Mouse (Mus musculus) gastrocnemius, adult 2 months (tissue): ENCODE data around the gene Pex26. TPM values are rescaled to one million over a fixed set of nuclear protein-coding genes. Genes with fewer than 3 reads are reported as not detected.

ENCODE experiments used
- DNase-seq: peaks from one replicate; pipeline ENCODE4 v3.0.0; 2022
- H3K27ac ChIP-seq: fragments of 200-600 bp; 2 replicates; pipeline ENCODE4 v1.8.1; 2022; ENCODE audit warnings: mild to moderate bottlenecking
- H3K4me3 ChIP-seq: fragments of 200-600 bp; 2 replicates; pipeline ENCODE4 v1.8.1; 2022; ENCODE audit warnings: mild to moderate bottlenecking, moderate library complexity
- CTCF ChIP-seq: fragments of 200-600 bp; IDR thresholded peaks from 2 replicates; pipeline ENCODE4 v1.8.1; 2022; ENCODE audit warnings: antibody characterized with exemption, mild to moderate bottlenecking, moderate library complexity
- intact Hi-C: fragments of 180-260 bp; cut with DNase I; formaldehyde crosslinking; loops from one replicate; pipeline ENCODE4 v1.15.1; 2025
- total RNA-seq, 2 experiments: library from RNA; stranded (reverse); gene quantifications; 2 replicates each; pipeline ENCODE4 v1.2.3; 2021

The Pex26 gene
- total RNA-seq, 2 experiments from 2014 or later = 3.5 to 3.8 TPM

- Histone ChIP-seq H3K27ac (no peak overlapping the region), H3K4me3 (no peak overlapping the region)
- intact Hi-C loops = no loop called here
- TF ChIP-seq CTCF = no peak
- DNase-seq = no peak
Observed at GRCm38 (mm10) chr6:121174761-121175160, 8.7 kb upstream of the Pex26 start.

- H3K27ac ChIP-seq = no peak overlapping the region
- no peak overlapping the region for H3K4me3 ChIP-seq
- TF ChIP-seq CTCF = no peak
- DNase-seq = no peak
- intact Hi-C loops = no loop called here
Observed at GRCm38 (mm10) chr6:121176011-121176730, 7.3 kb upstream of the Pex26 start.

GRCm38 (mm10) chr6:121176731-121177098 is 6.8 kb upstream of the Pex26 start:
- H3K27ac ChIP-seq = peak overlapping the region; percentile 28; the same call in 1 of the 2 replicates
- TF ChIP-seq CTCF = no peak
- no peak overlapping the region for H3K4me3 ChIP-seq
- no peak for DNase-seq
- intact Hi-C loops = no loop called here

- Histone ChIP-seq H3K4me3 (no peak overlapping the region), H3K27ac (peak overlapping the region; percentile 28; the same call in 1 of the 2 replicates)
- intact Hi-C loops = no loop called here
- no peak for TF ChIP-seq CTCF
- DNase-seq = peak; percentile 35
Observed at GRCm38 (mm10) chr6:121177118-121177708, 6.3 kb upstream of the Pex26 start.

GRCm38 (mm10) chr6:121178700-121179358 is 4.6 kb upstream of the Pex26 start:
- DNase-seq = no peak
- intact Hi-C loops = loop anchor here (1.0 to 2.0 kb wide), 3 partner anchors 49 to 280 kb away; partner anchors contain the start of gene Mical3
- no peak overlapping the region for H3K4me3 ChIP-seq
- TF ChIP-seq CTCF = peak; percentile 81
- H3K27ac ChIP-seq = peak overlapping the region; percentile 51

GRCm38 (mm10) chr6:121179846-121180245 is 3.6 kb upstream of the Pex26 start:
- TF ChIP-seq CTCF = no peak
- H3K27ac ChIP-seq = no peak overlapping the region
- H3K4me3 ChIP-seq = no peak overlapping the region
- DNase-seq = no peak
- intact Hi-C loops = loop anchor here (1.0 to 5.0 kb wide), 5 partner anchors 50 to 281 kb away; partner anchors contain the start of genes Mical3 and Usp18

GRCm38 (mm10) chr6:121184198-121185140 is 1.0 kb downstream of the Pex26 start:
- DNase-seq = peak; percentile 66
- Histone ChIP-seq H3K27ac (peak overlapping the region; percentile 89), H3K4me3 (peak overlapping the region; percentile 76)
- intact Hi-C loops = loop anchor here (5.0 kb wide), 3 partner anchors 63 to 88 kb away; partner anchors contain the start of gene Usp18
- TF ChIP-seq CTCF = peak; percentile 84

GRCm38 (mm10) chr6:121185232-121185631 is 1.8 kb downstream of the Pex26 start:
- intact Hi-C loops = loop anchor here (5.0 kb wide), 1 partner anchor 87 kb away; no protein-coding TSS in a partner anchor
- peak overlapping the region; percentile 76 for H3K4me3 ChIP-seq
- no peak for DNase-seq
- no peak for TF ChIP-seq CTCF
- H3K27ac ChIP-seq = peak overlapping the region; percentile 1; the same call in 1 of the 2 replicates

- DNase-seq = no peak
- TF ChIP-seq CTCF = no peak
- intact Hi-C loops = no loop called here
Observed at GRCm38 (mm10) chr6:121191261-121192009, 8.0 kb downstream of the Pex26 start.

GRCm38 (mm10) chr6:121194061-121194955 is 10.8 kb downstream of the Pex26 start:
- intact Hi-C loops = no loop called here
- no peak for TF ChIP-seq CTCF
- no peak overlapping the region for H3K27ac ChIP-seq

More at GRCm38 (mm10) chr6:121191261-121192009, 8.0 kb downstream of the Pex26 start:
- H3K27ac ChIP-seq = no peak overlapping the region
- no peak overlapping the region for H3K4me3 ChIP-seq

More at GRCm38 (mm10) chr6:121194061-121194955, 10.8 kb downstream of the Pex26 start:
- DNase-seq = no peak
- no peak overlapping the region for H3K4me3 ChIP-seq
